Mouse (Mus musculus) heart, postnatal 14 days (tissue): ENCODE measurements at regions not wholly inside any gene's neighbourhood (a gene's known extent, or its start where the extent isn't known, plus 50 kb on each side); places are given as distances from the start of the nearest gene placed in this dataset.

Experiments
- DNase-seq, 2 experiments: peaks; one replicate each; pipeline ENCODE4 v3.0.0; 2021 to 2022
- intact Hi-C: fragments of 180-260 bp; cut with DNase I; formaldehyde crosslinking; loops from one replicate; pipeline ENCODE4 v1.15.1; 2025

DNA sequence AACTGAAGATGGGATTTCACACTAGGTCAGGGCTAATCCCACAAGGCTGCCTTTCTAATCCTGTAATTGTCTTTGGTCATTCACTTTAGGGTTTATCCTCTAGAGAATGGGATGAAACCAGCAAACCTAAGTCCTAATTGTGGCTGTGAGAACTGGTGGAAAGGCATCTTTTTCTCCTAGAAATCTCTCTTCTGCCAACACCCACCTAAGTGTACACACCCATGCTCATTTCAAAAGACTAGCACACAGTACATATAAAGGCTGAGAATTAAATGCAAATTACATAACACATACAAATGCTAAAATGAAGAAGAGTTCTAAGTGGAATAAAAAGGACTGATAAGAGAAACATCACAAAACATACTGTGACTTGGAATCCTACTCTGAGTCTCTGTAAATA is 579.5 kb downstream of the Eepd1 start:
- DNase-seq, result no peak
- intact Hi-C loops, result no loop called here

DNA sequence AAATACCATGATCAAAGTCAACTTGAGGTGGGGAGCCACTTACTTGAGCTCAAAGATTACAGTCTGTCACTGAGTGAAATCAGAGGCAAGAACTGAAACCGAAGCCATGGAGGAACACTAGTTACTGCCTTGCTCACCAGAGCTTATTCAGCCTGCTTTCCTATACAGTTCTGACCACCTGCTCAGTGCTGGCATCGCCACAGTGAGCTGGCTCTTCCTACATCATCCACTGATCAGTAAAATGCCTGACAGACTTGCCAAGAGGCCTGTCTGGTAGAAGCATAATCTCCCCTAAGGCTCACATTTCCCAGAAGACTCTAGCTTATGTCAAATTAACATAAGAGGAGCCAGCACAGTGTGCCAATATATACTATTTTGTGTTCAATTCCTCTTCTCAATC is 595.7 kb downstream of the Eepd1 start:
- intact Hi-C loops, result no loop called here
- no peak for DNase-seq

DNA sequence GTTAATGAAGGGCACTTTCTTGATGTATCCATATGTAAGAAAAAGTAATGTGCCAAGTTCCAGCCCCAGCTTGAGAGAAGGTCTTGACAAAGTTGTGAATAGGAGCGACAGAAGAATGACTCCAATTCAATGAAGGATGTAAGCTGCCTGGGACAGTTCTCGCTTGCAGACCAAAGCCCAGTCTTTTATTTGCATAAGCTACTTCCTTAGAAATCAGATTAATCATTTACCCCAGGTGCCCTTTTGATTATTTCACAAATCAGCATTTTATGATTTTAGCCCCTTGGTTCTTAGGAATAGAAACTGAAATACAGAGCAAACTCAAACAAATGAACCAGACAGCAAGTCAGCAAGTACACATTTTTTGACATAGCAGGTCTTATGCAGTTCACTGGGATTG is 605.2 kb downstream of the Eepd1 start:
- no peak for DNase-seq
- intact Hi-C loops, result no loop called here

DNA sequence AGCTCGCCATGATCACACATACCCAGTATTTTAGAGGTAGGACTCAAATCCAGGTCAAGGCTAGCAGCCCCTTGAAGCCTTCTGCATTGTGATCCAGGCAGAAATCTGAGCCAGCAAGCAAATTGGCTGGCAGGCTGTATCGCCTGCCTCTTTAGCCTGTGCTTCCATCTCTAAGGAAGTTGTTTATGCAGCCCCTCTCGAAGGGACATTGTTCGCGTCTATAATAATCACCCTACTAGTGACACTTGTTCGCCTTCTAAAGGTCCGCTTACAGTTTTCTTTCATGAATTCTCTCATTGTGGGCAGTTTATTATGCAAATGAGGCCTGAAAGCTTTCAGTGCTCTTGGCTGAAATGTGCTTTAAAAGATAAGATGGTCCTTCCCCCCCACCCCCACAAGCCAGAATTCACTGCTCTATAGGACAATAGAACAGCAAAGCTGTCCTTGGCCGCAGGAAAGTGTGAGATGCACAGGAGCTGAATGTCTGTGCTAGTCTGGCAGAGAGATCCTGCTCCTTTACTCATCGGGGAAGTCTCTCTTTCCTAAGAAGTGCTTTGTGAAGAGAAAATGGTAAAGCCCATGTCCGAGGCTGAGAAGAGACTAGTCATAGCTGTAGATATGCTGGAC is 610.8 kb downstream of the Eepd1 start:
- intact Hi-C loops, result no loop called here
- no peak for DNase-seq

DNA sequence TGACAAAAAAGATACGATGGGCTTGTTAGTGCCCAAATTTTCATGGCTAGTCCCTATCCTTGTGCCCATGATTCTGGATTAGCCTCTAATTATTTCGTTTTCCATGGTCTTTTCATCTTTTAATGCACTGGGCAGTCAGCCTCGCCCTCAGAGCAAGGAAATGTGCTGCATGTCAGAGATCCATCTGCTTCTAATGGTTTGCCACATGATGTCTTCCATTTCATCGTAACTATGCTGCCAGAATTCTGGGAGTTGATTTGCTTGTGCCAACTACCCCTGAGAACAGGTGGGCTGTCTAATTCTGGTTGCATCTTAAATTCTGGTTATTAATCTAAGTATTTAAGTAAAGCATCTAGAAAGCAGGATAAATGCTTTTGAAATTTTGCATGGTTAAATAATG is 622.8 kb downstream of the Eepd1 start:
- no peak for DNase-seq
- intact Hi-C loops, result no loop called here

DNA sequence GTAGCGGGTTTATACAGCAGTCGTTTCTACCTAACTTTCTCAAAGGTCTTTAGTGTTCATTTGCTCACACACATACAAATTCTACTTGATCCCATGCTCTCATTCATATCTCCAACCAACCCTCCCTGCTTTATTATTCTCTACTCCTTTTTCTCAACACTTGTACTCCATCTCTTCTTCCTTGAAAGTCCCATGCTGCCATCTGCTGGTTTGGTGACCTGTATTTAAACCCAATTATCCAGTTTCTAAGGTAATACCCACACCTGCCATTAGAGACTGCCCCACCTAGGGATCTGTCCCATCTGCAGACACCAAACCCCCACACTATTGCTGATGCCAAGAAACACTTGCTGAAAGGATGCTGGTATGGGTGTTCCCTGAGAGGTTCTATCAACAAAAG is 611.5 kb upstream of the B3gat1 start:
- DNase-seq, result peak in 1 of 2 experiments; percentile 6
- intact Hi-C loops, result no loop called here

DNA sequence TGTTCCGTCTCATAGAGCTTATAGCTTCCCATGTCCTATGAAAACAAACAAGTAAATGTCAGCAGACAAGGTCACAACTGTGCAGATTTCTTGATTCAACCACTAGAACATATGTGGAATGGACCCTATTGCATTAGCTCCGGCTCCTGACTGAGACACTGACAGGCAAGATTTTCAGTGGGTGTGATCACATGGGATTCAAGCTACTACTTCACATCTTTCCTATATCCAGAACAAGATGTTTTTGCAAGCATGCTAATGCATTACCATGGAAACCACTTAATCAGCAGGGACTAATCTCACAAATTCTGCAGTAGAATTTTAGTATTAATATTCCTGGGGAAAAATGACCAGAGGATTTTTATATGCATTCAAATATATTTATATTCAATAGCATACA is 598.9 kb upstream of the B3gat1 start:
- intact Hi-C loops, result no loop called here

More for the DNA sequence above, 598.9 kb upstream of the B3gat1 start:
- DNase-seq, result no peak
